ENCODE assay signal across 8 mouse cellular contexts in genomic region chr10:79637128-79638110, GRCm38 (mm10). TPM values are rescaled to one million over a fixed set of nuclear protein-coding genes. Genes with fewer than 3 reads are reported as not detected.
DNase-seq lines count a peak whose midpoint lies in the region; ATAC-seq lines count a peak whose summit lies in the region.

Shc2 (minus strand) TSS chr10:79637918.

- ATAC-seq in kidney, embryonic 15.5 days (replicated peaks; ENCODE audit: low FRiP score): peak; percentile 79
- ATAC-seq in intestine, embryonic 16.5 days: peak; percentile 71
- peak; percentile 38; the same call in 1 of the 2 replicates for ATAC-seq in liver, embryonic 11.5 days (replicated peaks; ENCODE audit: low FRiP score)

- peaks cover 50% of the 10 kb centered on the region for H3K4me1 ChIP-seq in kidney, embryonic 15.5 days
- peaks cover 16% of the 10 kb centered on the region for H3K4me1 ChIP-seq in intestine, embryonic 16.5 days (ENCODE audit: control insufficient read depth, insufficient read depth, low read length)
- H3K4me1 ChIP-seq in liver, embryonic 11.5 days (replicated peaks; ENCODE audit: control insufficient read depth, insufficient read depth, low read length): peaks cover 8% of the 10 kb centered on the region; the same call in 1 of the 2 replicates

- H3K9ac ChIP-seq in kidney, embryonic 15.5 days: peak within 1 kb of the TSS; percentile 74
- H3K9ac ChIP-seq in intestine, embryonic 16.5 days (ENCODE audit: low read depth, low read length): peak within 1 kb of the TSS; percentile 64
- peak within 1 kb of the TSS; percentile 51 for H3K9ac ChIP-seq in liver, embryonic 11.5 days (ENCODE audit: low read depth, low read length)

- H3K4me3 ChIP-seq in kidney, embryonic 15.5 days (replicated peaks): peak within 1 kb of the TSS; percentile 77
- H3K4me3 ChIP-seq in intestine, embryonic 16.5 days (ENCODE audit: low read length): peak within 1 kb of the TSS; percentile 57
- H3K4me3 ChIP-seq in liver, embryonic 11.5 days (ENCODE audit: low read depth, low read length): peak within 1 kb of the TSS; percentile 61

- under 1% methylated on average over 105 of the region's 116 CpGs for WGBS in kidney, embryonic 15.5 days
- under 1% methylated on average over 99 of the region's 116 CpGs for WGBS in intestine, embryonic 16.5 days
- 1% methylated on average over 116 of the region's 116 CpGs for WGBS in liver, embryonic 11.5 days

- H3K9me3 ChIP-seq in kidney, embryonic 15.5 days (replicated peaks): no peaks in the 10 kb centered on the region
- H3K9me3 ChIP-seq in intestine, embryonic 16.5 days (ENCODE audit: control insufficient read depth, low read length): no peaks in the 10 kb centered on the region
- no peaks in the 10 kb centered on the region for H3K9me3 ChIP-seq in liver, embryonic 11.5 days (ENCODE audit: control insufficient read depth, low read length)

- no peak for DNase-seq in kidney, adult 8-10 months
- peak; percentile 94 for DNase-seq in cerebellum, postnatal 14 days
- DNase-seq in frontal cortex, postnatal 36 days (ENCODE audit: low spot score in 2 of 2): peak; percentile 83 to 86
- DNase-seq in liver, embryonic 11.5 days (ENCODE audit: low spot score): peak; percentile 51
- DNase-seq in right cerebral cortex, adult 18-20 months: peak; percentile 89
- no peak for DNase-seq in spleen, adult 18-20 months

- peak within 1 kb of the TSS; percentile 89 for H3K4me2 ChIP-seq in kidney, embryonic 15.5 days
- peak within 1 kb of the TSS; percentile 94 for H3K4me2 ChIP-seq in intestine, embryonic 16.5 days (ENCODE audit: low read depth, low read length)
- H3K4me2 ChIP-seq in liver, embryonic 11.5 days: peak within 1 kb of the TSS; percentile 74

- H3K27ac ChIP-seq in kidney, embryonic 15.5 days: peak within 1 kb of the TSS; percentile 69
- peak within 1 kb of the TSS; percentile 33; the same call in 1 of the 2 replicates for H3K27ac ChIP-seq in intestine, embryonic 16.5 days (ENCODE audit: low read length)
- no peak within 1 kb of the TSS for H3K27ac ChIP-seq in liver, embryonic 11.5 days (ENCODE audit: low read depth, low read length)

- H3K27me3 ChIP-seq in kidney, embryonic 15.5 days: peaks cover 25% of the 10 kb centered on the region
- H3K27me3 ChIP-seq in intestine, embryonic 16.5 days (replicated peaks; ENCODE audit: control insufficient read depth, insufficient read depth, low read length): peaks cover 10% of the 10 kb centered on the region; the same call in 1 of the 2 replicates
- peaks cover 46% of the 10 kb centered on the region for H3K27me3 ChIP-seq in liver, embryonic 11.5 days (replicated peaks; ENCODE audit: control insufficient read depth, insufficient read depth, low read length)

- no peaks in the 10 kb centered on the region for H3K36me3 ChIP-seq in kidney, embryonic 15.5 days
- no peaks in the 10 kb centered on the region for H3K36me3 ChIP-seq in intestine, embryonic 16.5 days (ENCODE audit: control insufficient read depth, insufficient read depth, low read length)
- H3K36me3 ChIP-seq in liver, embryonic 11.5 days (ENCODE audit: control insufficient read depth, insufficient read depth, low read length): no peaks in the 10 kb centered on the region

RNA-seq across cellular contexts. Expression of gene Shc2, which starts in this region (rescaled TPM):
- 10.4 and 12.2 TPM in 2 replicates for polyA plus RNA-seq in kidney, embryonic 15.5 days (2015; fragmentation: Nextera tagmentation; extraction: Ambion mirVana)
- 1.1 and 2.5 TPM in 2 replicates for polyA plus RNA-seq in intestine, embryonic 16.5 days (2015; fragmentation: Nextera tagmentation; extraction: Ambion mirVana)
- 2.0 and 2.1 TPM in 2 replicates for polyA plus RNA-seq in liver, embryonic 11.5 days (2014; fragmentation: Nextera tagmentation; extraction: Ambion mirVana)

Comparison
In these comparisons a context has a peak if more than half of its experiments do, and no peak if none do; other contexts are left out.
1. DNase-seq: peak in cerebellum, postnatal 14 days (2 of 2), frontal cortex, postnatal 36 days (2 of 2), liver, embryonic 11.5 days (single experiment) and right cerebral cortex, adult 18-20 months (single experiment); none in kidney, adult 8-10 months (0 of 2) and spleen, adult 18-20 months (0 of 2).
2. Peak in every context shown above with its lines, with median percentiles within 50 percentile points of each other: ATAC-seq, H3K4me2 ChIP-seq, H3K4me3 ChIP-seq and H3K9ac ChIP-seq.